Mouse (Mus musculus) ES-E14 (cell line): ENCODE measurements around the gene Bst1. TPM values are rescaled to one million over a fixed set of nuclear protein-coding genes. Genes with fewer than 3 reads are reported as not detected.

Experiments used
- DNase-seq: peaks from one replicate; pipeline ENCODE4 v3.0.0-alpha.2; 2013; ENCODE audit warnings: low read depth, low spot score
- H3K27ac ChIP-seq: 2 replicates; pipeline ENCODE4 v1.5.1; 2012; ENCODE audit warnings: low read depth, mild to moderate bottlenecking, low read length, moderate library complexity, mixed read lengths; ENCODE audit not compliant: poor library complexity, insufficient read depth, severe bottlenecking
- H3K36me3 ChIP-seq: 2 replicates; pipeline ENCODE4 v1.6.1; 2012; ENCODE audit warnings: mild to moderate bottlenecking, low read length, moderate library complexity, mixed read lengths; ENCODE audit not compliant: control insufficient read depth, poor library complexity, insufficient read depth, severe bottlenecking
- H3K4me1 ChIP-seq, 2 experiments: fragments of 150-350 bp in 1 of 2; sonication (generic) in 1 of 2; 2 replicates each; pipeline ENCODE4 v1.6.1; 2012; ENCODE audit warnings: low read length in 2 of 2, mild to moderate bottlenecking in 1 of 2, mixed read lengths in 1 of 2; ENCODE audit not compliant: control insufficient read depth in 2 of 2, insufficient read depth in 2 of 2, poor library complexity in 1 of 2
- H3K4me3 ChIP-seq, 2 experiments: fragments of 150-350 bp in 1 of 2; sonication (generic) in 1 of 2; 2 replicates each; pipeline ENCODE4 v1.5.1; 2012; ENCODE audit warnings: low read length in 2 of 2, low read depth in 1 of 2, mild to moderate bottlenecking in 1 of 2, mixed read lengths in 1 of 2; ENCODE audit not compliant: insufficient read depth in 1 of 2, poor library complexity in 1 of 2, severe bottlenecking in 1 of 2
- H3K9ac ChIP-seq: 2 replicates; pipeline ENCODE4 v1.6.1; 2012; ENCODE audit warnings: low read depth, mild to moderate bottlenecking, low read length, mixed read lengths; ENCODE audit not compliant: poor library complexity, insufficient read depth, severe bottlenecking
- H3K9me3 ChIP-seq: fragments of 150-350 bp; sonication (generic); 2 replicates; pipeline ENCODE4 v1.6.1; 2012; ENCODE audit warnings: low read depth, mild to moderate bottlenecking, low read length; ENCODE audit not compliant: control insufficient read depth, insufficient read depth
- HCFC1 ChIP-seq: IDR thresholded peaks from 2 replicates; pipeline ENCODE4 v1.6.1; 2012; ENCODE audit warnings: low read length, inconsistent platforms, borderline replicate concordance; ENCODE audit not compliant: insufficient read depth
- MAFK ChIP-seq: IDR thresholded peaks from 2 replicates; pipeline ENCODE4 v1.6.1; 2014; ENCODE audit warnings: mild to moderate bottlenecking, low read depth, low read length, inconsistent platforms; ENCODE audit not compliant: insufficient read depth
- ZC3H11A ChIP-seq: IDR thresholded peaks from 2 replicates; pipeline ENCODE4 v1.6.1; 2012; ENCODE audit warnings: low read depth, mild to moderate bottlenecking, inconsistent platforms, low read length, borderline replicate concordance
- in situ Hi-C, 2 experiments: fragments of 600-800 bp; cut with MboI; formaldehyde crosslinking; loops; one replicate each; pipeline ENCODE4 v1.15.1; 2025; ENCODE audit warnings: low sequenced_read_pairs in 2 of 2, inconsistent platforms in 1 of 2; ENCODE audit not compliant: unreplicated experiment in 2 of 2
- total RNA-seq: library from RNA; depleted of rRNA; stranded (reverse); fragments of 300-350 nt; gene quantifications from 2 replicates; pipeline ENCODE4 v1.2.3, GENCODE M21; 2012; rRNA removed

Bst1 gene
- total RNA-seq, 1 experiment: 1.1 TPM

DNA sequence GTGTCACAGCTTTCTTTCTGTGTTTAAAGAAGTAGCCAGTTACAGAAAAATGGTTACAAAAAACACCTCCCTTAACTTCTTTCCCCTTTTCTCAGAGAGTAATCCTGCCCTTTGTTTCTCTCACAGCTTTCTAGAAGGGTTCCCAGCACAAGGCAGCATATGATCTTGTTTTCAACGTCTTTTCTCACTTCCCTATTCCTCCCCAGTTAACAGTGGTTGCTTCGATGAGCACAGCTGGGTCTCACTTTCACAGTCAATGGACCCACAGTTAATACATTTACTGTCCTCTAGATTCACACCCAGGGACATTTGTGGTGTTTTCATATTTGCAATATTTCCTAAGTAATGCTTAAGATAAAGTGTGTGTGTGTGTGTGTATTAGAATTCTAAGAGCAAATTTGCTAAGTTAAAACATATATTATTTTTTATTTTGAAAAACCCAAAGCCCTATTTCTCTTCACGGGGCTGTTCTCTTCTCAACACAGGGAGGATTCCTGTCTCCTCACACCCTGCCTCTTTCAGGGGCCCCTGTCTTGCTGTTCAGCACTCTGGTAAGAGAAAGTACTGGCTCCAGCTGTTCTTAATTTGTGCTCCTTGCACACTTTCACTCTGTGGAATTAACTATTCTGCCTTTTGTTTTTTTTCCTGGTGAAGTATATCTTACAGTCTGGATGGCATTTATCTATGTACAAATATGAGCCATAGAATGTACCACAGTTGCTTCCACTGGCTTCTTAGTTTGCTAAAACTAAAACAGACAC is 66.6 kb downstream of the Bst1 start:
- H3K36me3 ChIP-seq: no peaks in the 10 kb centered on the region
- H3K4me3 ChIP-seq: no peak overlapping the region
- H3K27ac ChIP-seq: no peak overlapping the region
- H3K4me1 ChIP-seq: no peaks in the 10 kb centered on the region
- TF ChIP-seq MAFK (no peak), HCFC1 (no peak)
- H3K9ac ChIP-seq: no peak overlapping the region
- DNase-seq: no peak
- H3K9me3 ChIP-seq: no peaks in the 10 kb centered on the region
- in situ Hi-C loops: no loop called here

DNA sequence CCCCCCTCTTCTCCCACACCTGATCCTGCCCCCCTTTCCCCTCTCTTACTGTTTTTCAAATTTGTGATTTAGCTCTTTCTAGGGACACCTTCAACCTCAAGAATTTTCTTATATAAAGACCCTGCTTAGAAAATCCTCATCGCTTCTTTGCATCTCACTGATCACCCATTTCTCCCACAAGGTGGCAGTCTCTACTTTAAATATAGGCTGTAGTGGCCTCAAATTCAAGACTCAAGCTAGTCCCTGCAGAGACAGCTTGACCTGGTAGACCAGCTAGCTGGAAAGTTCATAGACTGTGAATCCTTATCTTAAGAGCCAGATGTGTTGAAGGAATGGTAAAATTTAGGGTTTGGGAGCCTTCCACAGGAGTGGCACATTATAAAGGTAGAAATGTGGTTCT is 73.7 kb downstream of the Bst1 start:
- Histone ChIP-seq H3K4me3 (no peak overlapping the region), H3K9ac (no peak overlapping the region), H3K4me1 (no peaks in the 10 kb centered on the region; a peak in 1 of 4 replicates), H3K9me3 (no peaks in the 10 kb centered on the region), H3K36me3 (no peaks in the 10 kb centered on the region), H3K27ac (no peak overlapping the region)
- DNase-seq: peak; percentile 46
- TF ChIP-seq ZC3H11A (peak; percentile 64; the same call in 1 of the 2 replicates), MAFK (no peak)
- in situ Hi-C loops: loop anchor here in 1 of 2 experiments (5.0 to 10.0 kb wide), 4 partner anchors 50 to 372 kb away; partner anchors contain the start of gene Prom1

Other genes starting within 250 kb of the Bst1 start
- gene Cc2d2a, start 156.5 kb upstream of the Bst1 start, total RNA-seq: 4.7 and 6.0 TPM in 2 replicates
- gene Fbxl5, start 2.8 kb downstream of the Bst1 start, total RNA-seq: 46.0 and 46.9 TPM in 2 replicates
- gene Cd38, start 49.7 kb downstream of the Bst1 start, total RNA-seq: 11.2 TPM in 2 replicates
- 0.74 and 1.9 TPM in 2 replicates for gene Gm7879, start 94.3 kb downstream of the Bst1 start, total RNA-seq
- gene Fgfbp1, start 162.9 kb downstream of the Bst1 start, total RNA-seq: 41.1 and 55.9 TPM in 2 replicates